Mouse (Mus musculus) ES-Bruce4 (cell line): ENCODE results near the gene Baiap2l2.

Experiments
- CTCF ChIP-seq: IDR thresholded peaks from one replicate; pipeline ENCODE4 v1.8.1; 2011; ENCODE audit warnings: low read depth, low read length
- POLR2A ChIP-seq: IDR thresholded peaks from one replicate; pipeline ENCODE4 v1.8.1; 2011; ENCODE audit warnings: low read length; ENCODE audit not compliant: insufficient read depth

GRCm38 (mm10) chr15:79245321-79245720 lies 40.0 kb downstream of the Baiap2l2 start:
- TF ChIP-seq POLR2A (no peak), CTCF (no peak)
